ENCODE assay signal across 8 mouse cellular contexts in genomic region chr19:41831101-41831570, GRCm38 (mm10). TPM values are rescaled to one million over a fixed set of nuclear protein-coding genes. Genes with fewer than 3 reads are reported as not detected.
DNase-seq lines count a peak whose midpoint lies in the region; ATAC-seq and TF ChIP-seq lines count a peak whose summit lies in the region.

No protein-coding gene starts in this region.

- DNase-seq in layer of hippocampus, adult 9-11 months = peak; percentile 49
- no peak for DNase-seq in layer of hippocampus, adult 9-10 months (ENCODE audit: low spot score)
- peak; percentile 66 for DNase-seq in adrenal gland, postnatal 25 days
- no peak for DNase-seq in forebrain, embryonic 10.5 days (ENCODE audit: extremely low spot score, low spot score)
- DNase-seq in intestine, embryonic 14.5 days (ENCODE audit: low spot score) = peak; percentile 68
- DNase-seq in liver, postnatal 0 days = peak; percentile 43
- DNase-seq in right cerebral cortex, adult 2 months (ENCODE audit: low spot score in 2 of 2) = peak; percentile 44 to 45

- H3K27me3 ChIP-seq in forebrain, embryonic 10.5 days (ENCODE audit: poor library complexity, severe bottlenecking) = peaks cover 30% of the 10 kb centered on the region
- H3K27me3 ChIP-seq in intestine, embryonic 14.5 days (replicated peaks; ENCODE audit: control insufficient read depth, insufficient read depth, low read length) = peaks cover 19% of the 10 kb centered on the region
- no peaks in the 10 kb centered on the region for H3K27me3 ChIP-seq in liver, postnatal 0 days (ENCODE audit: insufficient read depth, low read length)

- peak overlapping the region; percentile 64 for H3K9ac ChIP-seq in intestine, embryonic 14.5 days (ENCODE audit: low read length)
- H3K9ac ChIP-seq in liver, postnatal 0 days (replicated peaks) = peak overlapping the region; percentile 61

- H3K9me3 ChIP-seq in forebrain, embryonic 10.5 days = no peaks in the 10 kb centered on the region
- no peaks in the 10 kb centered on the region for H3K9me3 ChIP-seq in intestine, embryonic 14.5 days (ENCODE audit: control insufficient read depth, low read length)
- H3K9me3 ChIP-seq in liver, postnatal 0 days (ENCODE audit: low read length) = no peaks in the 10 kb centered on the region

- ATAC-seq in intestine, embryonic 14.5 days (replicated peaks; ENCODE audit: low FRiP score, low TSS enrichment, low read depth) = no peak
- ATAC-seq in liver, postnatal 0 days = no peak
- ATAC-seq in monocyte, adult 5-6 weeks (replicated peaks; ENCODE audit: insufficient number of reproducible peaks, low FRiP score, low TSS enrichment, poor library complexity, severe bottlenecking) = no peak

- no peak for TF ChIP-seq CTCF in liver, postnatal 0 days (IDR thresholded peaks at IDR 0.05; ENCODE audit: low read depth)

- WGBS in forebrain, embryonic 10.5 days = under 1% methylated on average over 19 of the region's 19 CpGs
- under 1% methylated on average over 19 of the region's 19 CpGs for WGBS in intestine, embryonic 14.5 days
- WGBS in liver, postnatal 0 days (ENCODE audit: insufficient replicate concordance) = 1% methylated on average over 19 of the region's 19 CpGs

- H3K4me1 ChIP-seq in forebrain, embryonic 10.5 days = peaks cover 48% of the 10 kb centered on the region
- H3K4me1 ChIP-seq in intestine, embryonic 14.5 days (replicated peaks; ENCODE audit: control insufficient read depth, insufficient read depth, low read length) = peaks cover 9% of the 10 kb centered on the region
- H3K4me1 ChIP-seq in liver, postnatal 0 days (ENCODE audit: insufficient read depth) = peaks cover 33% of the 10 kb centered on the region

- H3K36me3 ChIP-seq in forebrain, embryonic 10.5 days (replicated peaks) = no peaks in the 10 kb centered on the region
- no peaks in the 10 kb centered on the region for H3K36me3 ChIP-seq in intestine, embryonic 14.5 days (ENCODE audit: control insufficient read depth, insufficient read depth, low read length)
- H3K36me3 ChIP-seq in liver, postnatal 0 days (replicated peaks; ENCODE audit: insufficient read depth, low read length) = no peaks in the 10 kb centered on the region

- H3K27ac ChIP-seq in forebrain, embryonic 10.5 days = peak overlapping the region; percentile 96
- H3K27ac ChIP-seq in intestine, embryonic 14.5 days (ENCODE audit: low read depth) = 0 out of 2 replicates have a peak overlapping the region, but pooled peaks have one; percentile 87
- H3K27ac ChIP-seq in liver, postnatal 0 days (ENCODE audit: low read depth) = peak overlapping the region; percentile 91; the same call in 1 of the 2 replicates

- peak overlapping the region; percentile 81 for H3K4me3 ChIP-seq in forebrain, embryonic 10.5 days
- H3K4me3 ChIP-seq in intestine, embryonic 14.5 days (ENCODE audit: low read depth, low read length) = peak overlapping the region; percentile 63
- peak overlapping the region; percentile 79 for H3K4me3 ChIP-seq in liver, postnatal 0 days (ENCODE audit: low read depth, low read length)

- no peak for TF ChIP-seq EP300 in liver, postnatal 0 days (IDR thresholded peaks at IDR 0.05; ENCODE audit: low read depth)

- peak overlapping the region; percentile 97 for H3K4me2 ChIP-seq in intestine, embryonic 14.5 days (ENCODE audit: low read length)
- H3K4me2 ChIP-seq in liver, postnatal 0 days (ENCODE audit: low read depth, low read length) = peak overlapping the region; percentile 99

RNA-seq across cellular contexts. Expression of gene Frat1, which starts 1.4 kb away (rescaled TPM):
- 7.7 and 11.1 TPM in 2 replicates for total RNA-seq in adrenal gland, postnatal 25 days (2021)
- 10.9 and 11.8 TPM in 2 replicates for polyA plus RNA-seq in forebrain, embryonic 10.5 days (2016; fragmentation: Nextera tagmentation; extraction: Ambion mirVana)
- polyA plus RNA-seq in intestine, embryonic 14.5 days (2014; fragmentation: Nextera tagmentation; extraction: Ambion mirVana) = 13.3 and 15.4 TPM in 2 replicates
- 7.8 and 8.1 TPM in 2 replicates for polyA plus RNA-seq in liver, postnatal 0 days (2015; fragmentation: Nextera tagmentation; extraction: Ambion mirVana)
- 21.9 to 24.9 TPM (median 22.4 TPM) in 3 replicates for total RNA-seq in monocyte, adult 5-6 weeks (2017)

RNA-seq across cellular contexts. Expression of gene Frat2, which starts 16.8 kb away (rescaled TPM):
- 4.0 and 6.6 TPM in 2 replicates for total RNA-seq in adrenal gland, postnatal 25 days (2021)
- polyA plus RNA-seq in forebrain, embryonic 10.5 days (2016; fragmentation: Nextera tagmentation; extraction: Ambion mirVana) = 5.4 and 5.5 TPM in 2 replicates
- 6.4 and 6.5 TPM in 2 replicates for polyA plus RNA-seq in intestine, embryonic 14.5 days (2014; fragmentation: Nextera tagmentation; extraction: Ambion mirVana)
- 3.3 and 3.7 TPM in 2 replicates for polyA plus RNA-seq in liver, postnatal 0 days (2015; fragmentation: Nextera tagmentation; extraction: Ambion mirVana)
- total RNA-seq in monocyte, adult 5-6 weeks (2017) = 14.4 to 39.3 TPM (median 21.5 TPM) in 3 replicates

RNA-seq across cellular contexts. Expression of gene Arhgap19, which starts 29.3 kb away (rescaled TPM):
- 5.6 and 6.1 TPM in 2 replicates for total RNA-seq in adrenal gland, postnatal 25 days (2021)
- 49.7 and 50.9 TPM in 2 replicates for polyA plus RNA-seq in forebrain, embryonic 10.5 days (2016; fragmentation: Nextera tagmentation; extraction: Ambion mirVana)
- 25.5 and 29.0 TPM in 2 replicates for polyA plus RNA-seq in intestine, embryonic 14.5 days (2014; fragmentation: Nextera tagmentation; extraction: Ambion mirVana)
- polyA plus RNA-seq in liver, postnatal 0 days (2015; fragmentation: Nextera tagmentation; extraction: Ambion mirVana) = 10.5 and 12.9 TPM in 2 replicates
- 1.1 to 2.3 TPM (median 1.9 TPM) in 3 replicates for total RNA-seq in monocyte, adult 5-6 weeks (2017)

Comparison
In these comparisons a context has a peak if more than half of its experiments do, and no peak if none do; other contexts are left out.
1. DNase-seq: peak in layer of hippocampus, adult 9-11 months (single experiment), adrenal gland, postnatal 25 days (single experiment), intestine, embryonic 14.5 days (single experiment), liver, postnatal 0 days (single experiment) and right cerebral cortex, adult 2 months (2 of 2); none in layer of hippocampus, adult 9-10 months (single experiment) and forebrain, embryonic 10.5 days (single experiment).
2. Peak in every context shown above with its lines, with median percentiles within 50 percentile points of each other: H3K27ac ChIP-seq and H3K4me3 ChIP-seq.